Mouse (Mus musculus) forebrain, embryonic 14.5 days (tissue): Measurements from ENCODE around the gene Shroom3. TPM values are rescaled to one million over a fixed set of nuclear protein-coding genes. Genes with fewer than 3 reads are reported as not detected.

Source experiments
- ATAC-seq: fragments of 200-750 bp; cut with Nextera tagmentation; 2 replicates; pipeline ENCODE4 v1.8.0; 2017; ENCODE audit warnings: mild to moderate bottlenecking, moderate library complexity
- DNase-seq: peaks from one replicate; pipeline ENCODE4 v3.0.0-alpha.2; 2015; ENCODE audit warnings: low spot score
- H3K27ac ChIP-seq: fragments of 300-500 bp; sonication (generic); 2 replicates; pipeline ENCODE4 v1.5.1; 2014; ENCODE audit warnings: low read depth, mild to moderate bottlenecking, control low read depth, low read length, moderate library complexity
- H3K27me3 ChIP-seq: fragments of 300-500 bp; sonication (generic); replicated peaks from 2 replicates; pipeline ENCODE4 v1.6.1; 2014; ENCODE audit warnings: low read length, control low read depth, mixed read lengths; ENCODE audit not compliant: control insufficient read depth, insufficient read depth
- H3K36me3 ChIP-seq: fragments of 300-500 bp; sonication (generic); 2 replicates; pipeline ENCODE4 v1.6.1; 2014; ENCODE audit warnings: low read length, control low read depth; ENCODE audit not compliant: control insufficient read depth, insufficient read depth
- H3K4me1 ChIP-seq: fragments of 300-500 bp; sonication (generic); 2 replicates; pipeline ENCODE4 v1.6.1; 2014; ENCODE audit warnings: antibody characterized with exemption, low read length, control low read depth; ENCODE audit not compliant: control insufficient read depth, insufficient read depth
- H3K4me2 ChIP-seq: fragments of 300-500 bp; sonication (generic); 2 replicates; pipeline ENCODE4 v1.6.1; 2014; ENCODE audit warnings: mild to moderate bottlenecking, control low read depth, low read length
- H3K4me3 ChIP-seq: fragments of 300-500 bp; sonication (generic); 2 replicates; pipeline ENCODE4 v1.5.1; 2014; ENCODE audit warnings: low read depth, low read length, control low read depth
- H3K9ac ChIP-seq: fragments of 300-500 bp; sonication (generic); 2 replicates; pipeline ENCODE4 v1.6.1; 2014; ENCODE audit warnings: mild to moderate bottlenecking, low read length, control low read depth, moderate library complexity
- H3K9me3 ChIP-seq: fragments of 300-500 bp; sonication (generic); replicated peaks from 2 replicates; pipeline ENCODE4 v1.6.1; 2016; ENCODE audit warnings: low read length, control low read depth, mixed read lengths; ENCODE audit not compliant: control insufficient read depth
- WGBS: fragments of 180-500 bp; shearing (Covaris S2); extraction: QIAGEN DNeasy Blood & Tissue Kit; methylation state at CpG from one replicate; pipeline ENCODE4 v1.1.7; 2014; 5-methylcytosine and 5-hydroxymethylcytosine counted together
- polyA plus RNA-seq: library from polyadenylated mRNA; unstranded; fragments of >200 nt; fragmentation: Nextera tagmentation; extraction: Ambion mirVana; gene quantifications from 2 replicates; pipeline ENCODE4 v1.2.1, GENCODE M21; 2014

Shroom3 gene
- polyA plus RNA-seq, 1 experiment from 2014 or later = 1.6 TPM

DNA sequence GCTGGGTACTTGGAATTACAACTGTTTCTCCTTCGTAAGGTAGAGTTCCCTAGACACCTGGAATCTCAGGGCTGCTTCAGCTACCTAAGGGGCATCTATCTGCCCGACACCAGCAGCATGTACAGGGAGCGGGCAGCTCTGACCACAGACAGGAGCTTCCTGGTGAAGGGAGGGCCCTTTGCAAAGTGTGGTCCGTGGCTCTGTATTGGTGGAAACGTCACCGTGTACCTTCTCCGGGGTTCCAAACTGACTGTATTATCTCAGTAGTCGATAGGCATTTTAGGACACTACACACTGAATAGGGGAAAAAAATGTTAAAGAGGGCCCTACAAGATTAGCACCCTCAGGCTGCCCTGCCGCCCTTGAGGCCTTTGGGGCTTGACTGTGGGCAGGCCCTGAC is 221.9 kb downstream of the Shroom3 start:
- Histone ChIP-seq H3K4me1 (peaks cover 15% of the 10 kb centered on the region), H3K9me3 (no peaks in the 10 kb centered on the region), H3K4me3 (no peak overlapping the region), H3K36me3 (no peaks in the 10 kb centered on the region), H3K9ac (peak overlapping the region; percentile 42; the same call in 1 of the 2 replicates), H3K4me2 (peak overlapping the region; percentile 1), H3K27me3 (no peaks in the 10 kb centered on the region), H3K27ac (peak overlapping the region; percentile 73)
- ATAC-seq (peak; percentile 32; the same call in 1 of the 2 replicates), DNase-seq (no peak)
- 29% methylated on average over 9 of the region's 9 CpGs for WGBS

DNA sequence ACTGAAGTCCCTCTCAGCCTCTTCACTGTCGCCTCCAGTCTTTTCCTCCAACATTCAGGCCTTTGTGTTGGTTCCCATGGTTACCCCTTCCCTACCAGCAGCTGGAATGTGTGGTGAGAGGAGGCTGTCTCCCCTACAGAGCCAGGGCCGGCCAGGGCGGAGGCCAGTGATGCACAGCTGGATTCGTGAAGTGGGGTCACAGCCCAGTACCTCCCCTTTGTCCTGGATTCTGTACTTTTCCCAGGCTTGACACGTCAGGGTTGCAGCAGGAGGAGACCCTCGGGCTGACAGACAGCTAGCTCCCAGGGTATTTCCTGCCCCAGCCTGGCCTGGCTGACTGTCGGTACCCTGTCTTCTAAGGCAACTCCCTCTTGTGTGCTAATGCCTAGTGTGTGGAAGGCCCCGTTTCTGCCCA is 222.4 kb downstream of the Shroom3 start:
- Histone ChIP-seq H3K9ac (peak overlapping the region; percentile 42; the same call in 1 of the 2 replicates), H3K27me3 (no peaks in the 10 kb centered on the region), H3K36me3 (no peaks in the 10 kb centered on the region), H3K9me3 (no peaks in the 10 kb centered on the region), H3K27ac (peak overlapping the region; percentile 73), H3K4me3 (no peak overlapping the region), H3K4me1 (peaks cover 15% of the 10 kb centered on the region), H3K4me2 (peak overlapping the region; percentile 1; the same call in 1 of the 2 replicates)
- DNase-seq = peak; percentile 89
- 4% methylated on average over 8 of the region's 8 CpGs for WGBS
- ATAC-seq = peak; percentile 94

DNA sequence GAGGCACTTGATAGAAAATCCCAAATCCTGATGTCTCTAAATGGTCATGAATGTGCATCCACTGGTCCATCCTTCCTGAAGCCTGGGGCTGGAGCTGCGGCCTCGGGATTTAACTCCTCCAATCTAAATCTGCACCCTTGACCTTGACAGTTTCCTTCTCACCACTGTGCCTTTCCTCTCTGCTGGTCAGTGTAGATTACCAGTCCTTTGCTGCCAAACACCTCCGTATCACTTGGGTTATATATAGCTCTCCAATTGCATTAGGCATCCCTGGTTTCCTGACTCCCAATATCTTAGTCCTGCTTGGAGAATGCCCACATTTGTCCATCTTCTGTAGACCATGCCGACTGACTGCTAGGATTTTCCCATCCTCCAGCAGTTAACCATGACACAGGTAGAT is 225.0 kb downstream of the Shroom3 start:
- Histone ChIP-seq H3K36me3 (no peaks in the 10 kb centered on the region), H3K27me3 (no peaks in the 10 kb centered on the region), H3K4me2 (no peak overlapping the region), H3K9ac (no peak overlapping the region), H3K27ac (no peak overlapping the region), H3K4me1 (peaks cover 15% of the 10 kb centered on the region), H3K4me3 (no peak overlapping the region), H3K9me3 (no peaks in the 10 kb centered on the region)
- WGBS = 97% methylated on average over 4 of the region's 4 CpGs
- DNase-seq (no peak), ATAC-seq (no peak)

DNA sequence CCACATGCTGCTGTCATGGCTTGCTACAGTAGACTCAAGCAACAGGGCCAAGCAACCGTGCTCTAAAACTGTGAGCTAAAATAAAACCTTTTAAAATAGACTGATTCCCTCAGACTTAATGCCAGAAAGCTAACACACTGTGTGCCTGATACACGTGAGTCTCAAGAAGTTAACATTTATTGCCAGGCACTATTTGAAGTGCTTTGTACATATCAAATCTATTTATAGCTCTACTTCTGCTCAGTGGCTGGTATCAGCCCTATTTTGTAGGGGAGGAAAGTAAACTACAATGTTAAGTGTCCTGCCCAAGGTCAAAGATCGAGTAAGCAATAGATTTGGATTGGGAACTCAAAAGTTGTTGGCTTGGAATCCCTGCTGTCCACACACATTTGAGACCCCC is 227.6 kb downstream of the Shroom3 start:
- ATAC-seq = no peak
- Histone ChIP-seq H3K27me3 (no peaks in the 10 kb centered on the region), H3K9ac (no peak overlapping the region)

DNA sequence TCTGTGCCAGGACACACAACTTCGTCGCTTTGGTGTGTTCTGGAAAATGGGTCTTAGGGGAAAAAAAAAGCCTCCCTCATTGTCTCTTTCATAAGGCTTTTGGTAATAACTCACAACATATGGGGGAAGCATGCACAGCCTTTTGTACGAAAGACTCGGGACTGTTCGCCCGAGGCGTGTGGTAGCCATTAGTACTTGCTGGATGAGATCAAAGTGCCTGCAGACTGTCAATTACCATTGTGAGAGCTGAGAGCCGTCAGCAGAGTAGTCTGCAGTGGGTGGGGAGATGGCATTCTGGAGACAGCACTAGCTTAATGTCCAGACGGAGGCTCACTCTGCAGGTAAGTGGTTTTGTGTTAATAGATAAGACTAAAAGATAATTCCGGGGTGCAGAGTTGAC is 232.2 kb downstream of the Shroom3 start:
- DNase-seq (peak; percentile 54), ATAC-seq (no peak)
- WGBS = 16% methylated on average over 10 of the region's 10 CpGs

More for the DNA sequence above, 227.6 kb downstream of the Shroom3 start:
- no peak overlapping the region for H3K4me2 ChIP-seq
- 97% methylated on average over 3 of the region's 3 CpGs for WGBS
- no peaks in the 10 kb centered on the region for H3K9me3 ChIP-seq
- H3K4me3 ChIP-seq = no peak overlapping the region
- H3K4me1 ChIP-seq = peaks cover 4% of the 10 kb centered on the region
- no peak for DNase-seq
- no peak overlapping the region for H3K27ac ChIP-seq
- no peaks in the 10 kb centered on the region for H3K36me3 ChIP-seq

DNA sequence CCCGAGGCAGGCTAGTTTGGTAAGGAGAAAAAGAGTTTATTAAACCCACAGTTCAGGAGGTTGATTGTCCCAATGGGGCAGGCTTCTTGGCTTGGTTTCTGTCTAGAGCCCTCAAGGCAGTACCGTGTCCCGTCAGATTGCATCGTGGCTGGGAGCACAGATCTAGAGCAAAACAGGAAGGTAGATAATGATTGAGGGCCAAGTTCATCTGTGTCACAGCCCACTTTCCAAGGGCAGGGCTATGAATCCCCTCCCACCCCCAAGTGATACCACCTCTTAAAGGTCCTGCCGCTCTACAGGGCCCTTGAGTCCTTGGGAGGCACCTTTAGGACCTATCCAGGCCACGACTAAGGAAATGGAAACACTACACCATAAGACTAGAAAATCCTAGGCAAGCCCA is 234.5 kb downstream of the Shroom3 start:
- Histone ChIP-seq H3K27ac (no peak overlapping the region), H3K4me2 (no peak overlapping the region), H3K4me3 (no peak overlapping the region), H3K36me3 (0 out of 2 replicates have a peak, but pooled peaks cover 3% of the 10 kb centered on the region), H3K9ac (no peak overlapping the region), H3K27me3 (no peaks in the 10 kb centered on the region), H3K4me1 (peaks cover 18% of the 10 kb centered on the region), H3K9me3 (no peaks in the 10 kb centered on the region)
- DNase-seq = no peak
- 79% methylated on average over 6 of the region's 6 CpGs for WGBS
- ATAC-seq = no peak

More for the DNA sequence above, 232.2 kb downstream of the Shroom3 start:
- H3K4me3 ChIP-seq = no peak overlapping the region
- H3K27me3 ChIP-seq = no peaks in the 10 kb centered on the region
- H3K9me3 ChIP-seq = no peaks in the 10 kb centered on the region
- peaks cover 18% of the 10 kb centered on the region for H3K4me1 ChIP-seq
- no peak overlapping the region for H3K27ac ChIP-seq
- H3K36me3 ChIP-seq = no peaks in the 10 kb centered on the region
- H3K9ac ChIP-seq = no peak overlapping the region
- no peak overlapping the region for H3K4me2 ChIP-seq

DNA sequence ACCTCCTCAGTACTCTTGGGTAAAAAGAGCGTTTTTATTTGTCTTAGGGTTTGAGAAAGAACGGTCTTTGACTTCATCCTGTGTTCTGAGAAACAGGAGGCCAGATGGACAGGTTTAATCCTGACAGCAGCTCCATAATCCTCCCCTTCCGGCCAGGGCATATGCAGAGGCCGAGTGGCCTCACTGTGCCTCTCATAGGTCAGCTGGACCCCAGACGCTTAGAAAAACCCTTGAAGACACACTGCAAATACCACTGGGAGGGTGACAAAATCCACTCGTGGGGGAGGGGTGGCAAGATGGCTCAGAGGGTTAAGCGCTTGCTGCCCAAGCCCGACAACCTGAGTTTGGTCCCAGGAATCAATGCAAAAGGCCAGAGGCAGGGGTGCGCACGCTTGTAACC is 234.9 kb downstream of the Shroom3 start:
- H3K36me3 ChIP-seq = 0 out of 2 replicates have a peak, but pooled peaks cover 3% of the 10 kb centered on the region
- H3K27ac ChIP-seq = no peak overlapping the region

DNA sequence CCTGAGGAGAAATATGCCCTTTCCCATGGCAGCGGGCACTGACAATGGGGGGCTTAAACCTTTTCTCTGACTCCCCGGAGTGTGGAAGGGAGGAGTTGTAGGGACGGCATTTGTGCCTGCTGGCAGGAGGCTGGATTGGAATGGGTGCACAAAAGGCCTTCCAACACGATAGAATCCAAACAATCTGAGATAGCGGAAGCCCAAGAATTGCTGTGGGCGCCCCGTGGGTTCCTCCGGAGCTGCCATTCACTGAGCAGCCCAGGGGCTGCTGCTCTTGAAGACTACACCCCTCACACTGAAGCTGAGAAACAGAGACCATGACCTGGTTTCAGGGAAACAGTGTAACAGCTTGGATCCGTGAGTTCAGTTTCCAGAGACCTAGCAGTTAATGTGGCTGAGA is 235.6 kb downstream of the Shroom3 start:
- Histone ChIP-seq H3K27me3 (no peaks in the 10 kb centered on the region), H3K9ac (peak overlapping the region; percentile 3; the same call in 1 of the 2 replicates), H3K4me1 (peaks cover 18% of the 10 kb centered on the region), H3K4me2 (no peak overlapping the region), H3K36me3 (0 out of 2 replicates have a peak, but pooled peaks cover 6% of the 10 kb centered on the region), H3K27ac (no peak overlapping the region), H3K9me3 (no peaks in the 10 kb centered on the region), H3K4me3 (no peak overlapping the region)
- DNase-seq (no peak), ATAC-seq (no peak)
- 10% methylated on average over 9 of the region's 9 CpGs for WGBS

More for the DNA sequence above, 234.9 kb downstream of the Shroom3 start:
- no peaks in the 10 kb centered on the region for H3K27me3 ChIP-seq
- 27% methylated on average over 10 of the region's 10 CpGs for WGBS
- no peak for DNase-seq
- no peak overlapping the region for H3K4me3 ChIP-seq
- no peak for ATAC-seq
- H3K9me3 ChIP-seq = no peaks in the 10 kb centered on the region
- no peak overlapping the region for H3K9ac ChIP-seq
- peaks cover 18% of the 10 kb centered on the region for H3K4me1 ChIP-seq
- no peak overlapping the region for H3K4me2 ChIP-seq

DNA sequence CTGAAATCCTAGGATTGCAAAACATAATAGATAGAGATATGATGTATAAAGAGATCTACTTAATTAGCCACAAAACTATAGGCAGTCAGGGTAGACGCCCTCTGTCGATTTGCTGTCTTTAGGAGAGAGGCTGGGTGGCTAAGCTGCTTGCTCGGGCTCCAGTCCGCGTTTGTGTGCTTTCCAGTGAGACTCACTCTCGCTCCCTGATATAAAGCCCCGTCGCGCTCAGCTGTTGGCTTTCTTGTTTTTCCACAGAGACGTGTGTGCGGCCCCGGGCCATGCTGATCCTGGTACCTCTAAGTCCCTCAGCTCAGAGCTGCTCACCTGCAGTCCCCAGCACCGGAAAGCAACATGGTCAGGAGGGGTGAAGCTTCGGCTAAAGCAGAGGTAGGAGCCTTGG is 236.2 kb downstream of the Shroom3 start:
- Histone ChIP-seq H3K4me1 (peaks cover 18% of the 10 kb centered on the region), H3K9ac (no peak overlapping the region; the same call in 1 of the 2 replicates), H3K4me3 (no peak overlapping the region), H3K9me3 (no peaks in the 10 kb centered on the region), H3K27ac (no peak overlapping the region), H3K4me2 (no peak overlapping the region), H3K27me3 (no peaks in the 10 kb centered on the region), H3K36me3 (0 out of 2 replicates have a peak, but pooled peaks cover 6% of the 10 kb centered on the region)
- 36% methylated on average over 14 of the region's 14 CpGs for WGBS
- peak; percentile 33 for DNase-seq
- no peak for ATAC-seq
